Mouse (Mus musculus): ENCODE data around the gene Iqsec2. TPM values are rescaled to one million over a fixed set of nuclear protein-coding genes. Genes with fewer than 3 reads are reported as not detected.

Gene Iqsec2
- polyA plus RNA-seq, 2 experiments: 1.1 to 1.3 TPM

DNA sequence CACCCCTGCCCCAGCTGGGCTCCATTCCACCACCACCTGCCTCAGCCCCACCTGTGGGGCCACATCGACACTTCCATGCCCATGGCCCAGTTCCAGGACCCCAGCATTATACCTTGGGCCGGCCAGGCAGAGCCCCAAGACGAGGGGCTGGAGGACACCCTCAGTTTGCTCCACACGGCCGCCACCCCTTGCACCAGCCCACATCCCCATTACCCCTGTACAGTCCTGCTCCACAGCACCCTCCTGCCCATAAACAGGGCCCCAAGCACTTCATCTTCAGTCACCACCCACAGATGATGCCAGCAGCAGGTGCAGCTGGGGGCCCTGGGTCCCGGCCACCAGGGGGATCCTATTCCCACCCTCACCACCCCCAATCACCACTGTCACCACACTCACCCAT is 79.2 kb downstream of the Iqsec2 start:
- DNase-seq (ENCODE audit: low read depth in 3 of 3, low spot score in 3 of 3) (no peak), ATAC-seq (ENCODE audit: insufficient read depth) (no peak)
- no peaks in the 10 kb centered on the region for H3K36me3 ChIP-seq (replicated peaks; ENCODE audit: control insufficient read depth, insufficient read depth, low read depth)
- no peak overlapping the region for H3K9ac ChIP-seq (replicated peaks)
- H3K4me2 ChIP-seq (ENCODE audit: low read depth): no peak overlapping the region
- no peak for TF ChIP-seq CTCF (IDR thresholded peaks at IDR 0.05; ENCODE audit: low read depth)
- no peak for TF ChIP-seq EP300 (IDR thresholded peaks at IDR 0.05; ENCODE audit: low read depth)
- no peaks in the 10 kb centered on the region for H3K9me3 ChIP-seq (ENCODE audit: control insufficient read depth, low read length)
- no peaks in the 10 kb centered on the region for H3K27me3 ChIP-seq (ENCODE audit: control insufficient read depth, insufficient read depth, low read length)
- no peaks in the 10 kb centered on the region; a peak in 1 of 4 replicates for H3K4me1 ChIP-seq (replicated peaks; ENCODE audit: control insufficient read depth in 2 of 2, insufficient read depth in 2 of 2, low read length in 1 of 2)
- WGBS (ENCODE audit: insufficient replicate concordance): 66% methylated on average over 6 of the region's 6 CpGs
- H3K4me3 ChIP-seq (ENCODE audit: insufficient read depth in 1 of 2, low read depth in 2 of 2, low read length in 2 of 2): no peak overlapping the region
- no peak overlapping the region for H3K27ac ChIP-seq

DNA sequence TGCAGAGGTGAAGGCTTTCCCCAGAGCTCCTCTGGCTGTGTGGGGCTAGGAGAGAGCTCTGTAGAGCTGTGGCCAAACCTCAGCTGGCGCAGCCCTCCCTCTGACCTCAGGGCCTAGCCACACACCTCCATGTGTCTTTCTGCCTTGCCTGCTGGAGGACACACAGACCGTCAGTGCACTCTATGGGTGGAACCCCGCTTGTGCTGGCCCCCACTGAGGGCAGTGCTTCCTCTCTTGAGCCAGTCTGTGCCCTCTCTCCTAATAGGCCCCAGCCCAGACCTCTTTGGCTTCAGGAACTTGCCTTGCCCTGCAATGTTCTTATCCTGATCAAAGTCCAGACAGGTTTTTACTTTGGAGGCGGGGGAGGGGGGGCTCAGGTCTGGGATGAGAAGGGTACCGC is 80.2 kb downstream of the Iqsec2 start:
- 56% methylated on average over 5 of the region's 5 CpGs for WGBS (ENCODE audit: insufficient replicate concordance)
- Histone ChIP-seq H3K27me3 (ENCODE audit: control insufficient read depth, insufficient read depth, low read length) (no peaks in the 10 kb centered on the region), H3K36me3 (replicated peaks; ENCODE audit: control insufficient read depth, insufficient read depth, low read depth) (no peaks in the 10 kb centered on the region), H3K9me3 (ENCODE audit: control insufficient read depth, low read length) (no peaks in the 10 kb centered on the region), H3K9ac (replicated peaks) (no peak overlapping the region), H3K4me1 (replicated peaks; ENCODE audit: control insufficient read depth in 2 of 2, insufficient read depth in 2 of 2, low read length in 1 of 2) (no peaks in the 10 kb centered on the region; a peak in 1 of 4 replicates), H3K4me2 (ENCODE audit: low read depth) (no peak overlapping the region), H3K4me3 (ENCODE audit: insufficient read depth in 1 of 2, low read depth in 2 of 2, low read length in 2 of 2) (no peak overlapping the region), H3K27ac (no peak overlapping the region)
- DNase-seq (ENCODE audit: low read depth in 3 of 3, low spot score in 3 of 3) (no peak), ATAC-seq (ENCODE audit: insufficient read depth) (no peak)
- no peak for TF ChIP-seq EP300 (IDR thresholded peaks at IDR 0.05; ENCODE audit: low read depth)

DNA sequence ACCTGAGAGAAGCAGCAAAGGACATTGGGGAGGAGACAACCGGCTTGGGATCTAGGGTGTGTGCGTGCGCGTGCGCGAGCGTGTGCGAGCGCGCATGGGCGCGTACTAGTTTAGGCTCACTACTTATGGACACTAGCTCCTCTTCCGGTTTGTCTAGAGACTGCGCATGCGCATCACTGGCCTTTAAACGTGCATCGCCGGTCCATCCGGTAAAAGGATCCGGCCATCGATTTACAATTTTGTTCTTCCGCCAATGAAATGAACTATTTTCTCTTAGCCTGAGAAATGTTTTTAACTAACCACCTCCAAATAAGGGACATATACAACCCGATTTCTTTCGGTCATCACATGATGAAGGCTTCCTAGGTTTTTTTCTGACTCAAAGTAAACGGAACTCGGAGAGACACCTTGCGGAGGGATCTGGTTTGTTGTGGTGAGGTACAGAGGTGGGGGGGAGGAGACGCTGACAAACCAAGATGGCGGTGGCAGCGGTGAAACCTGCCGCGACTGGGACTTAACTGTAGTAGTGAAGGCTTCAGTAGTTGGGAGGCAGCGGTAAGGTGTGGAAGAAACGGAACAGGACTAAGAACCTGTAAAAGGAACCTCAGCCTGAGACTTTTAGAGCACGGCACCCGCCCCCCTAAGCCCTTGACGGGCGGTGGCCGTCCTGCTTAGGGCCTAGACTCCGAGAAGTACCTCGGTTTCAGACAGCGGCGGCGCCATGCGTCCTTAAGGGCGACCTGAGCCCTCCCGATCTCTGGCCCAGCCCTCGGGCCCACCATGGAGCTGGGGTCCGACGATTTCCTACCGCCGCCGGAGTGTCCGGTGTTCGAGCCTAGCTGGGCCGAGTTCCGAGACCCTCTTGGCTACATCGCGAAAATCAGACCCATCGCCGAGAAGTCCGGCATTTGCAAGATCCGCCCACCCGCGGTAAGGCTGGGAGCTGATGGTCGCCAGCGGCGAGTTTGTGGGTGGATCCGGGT is 89.0 kb downstream of the Iqsec2 start, which contains the start of gene Kdm5c:
Gene Kdm5c, plus strand, starts transcription at position 240 of the 983 bp plus-strand sequence.
- DNase-seq (ENCODE audit: low read depth in 3 of 3, low spot score in 3 of 3) (peak; percentile 95 to 100 (median 98)), ATAC-seq (ENCODE audit: insufficient read depth) (peak; percentile 97)
- H3K9me3 ChIP-seq (ENCODE audit: control insufficient read depth, low read length): no peaks in the 10 kb centered on the region
- H3K4me1 ChIP-seq (replicated peaks; ENCODE audit: control insufficient read depth in 2 of 2, insufficient read depth in 2 of 2, low read length in 1 of 2): peaks cover 10 to 15% of the 10 kb centered on the region in 2 experiments
- peak within 1 kb of the TSS; percentile 95 to 97 for H3K4me3 ChIP-seq (ENCODE audit: insufficient read depth in 1 of 2, low read depth in 2 of 2, low read length in 2 of 2)
- peak within 1 kb of the TSS; percentile 73 for H3K4me2 ChIP-seq (ENCODE audit: low read depth)
- peak within 1 kb of the TSS; percentile 67 for H3K27ac ChIP-seq
- H3K27me3 ChIP-seq (ENCODE audit: control insufficient read depth, insufficient read depth, low read length): no peaks in the 10 kb centered on the region
- H3K9ac ChIP-seq (replicated peaks): peak within 1 kb of the TSS; percentile 93
- H3K36me3 ChIP-seq (replicated peaks; ENCODE audit: control insufficient read depth, insufficient read depth, low read depth): peaks cover 6% of the 10 kb centered on the region
- under 1% methylated on average over 68 of the region's 69 CpGs for WGBS (ENCODE audit: insufficient replicate concordance)
- TF ChIP-seq CTCF (IDR thresholded peaks at IDR 0.05; ENCODE audit: low read depth): no peak
- TF ChIP-seq EP300 (IDR thresholded peaks at IDR 0.05; ENCODE audit: low read depth): no peak

- TF ChIP-seq EP300 (IDR thresholded peaks at IDR 0.05; ENCODE audit: low read depth) (no peak), CTCF (IDR thresholded peaks at IDR 0.05; ENCODE audit: low read depth) (no peak; the same call in 1 of the 2 replicates)
- H3K36me3 ChIP-seq (replicated peaks; ENCODE audit: control insufficient read depth, insufficient read depth, low read depth): peaks cover 14% of the 10 kb centered on the region
- H3K4me3 ChIP-seq (ENCODE audit: insufficient read depth in 1 of 2, low read depth in 2 of 2, low read length in 2 of 2): peak overlapping the region; percentile 95 to 97
- no peak for ATAC-seq (ENCODE audit: insufficient read depth)
- peaks cover 10 to 15% of the 10 kb centered on the region in 2 experiments for H3K4me1 ChIP-seq (replicated peaks; ENCODE audit: control insufficient read depth in 2 of 2, insufficient read depth in 2 of 2, low read length in 1 of 2)
- H3K27ac ChIP-seq: peak overlapping the region; percentile 18; the same call in 1 of the 2 replicates
- H3K4me2 ChIP-seq (ENCODE audit: low read depth): peak overlapping the region; percentile 73
- DNase-seq (ENCODE audit: low read depth in 3 of 3, low spot score in 3 of 3): peak in 1 of 3 experiments; percentile 18
- peak overlapping the region; percentile 93 for H3K9ac ChIP-seq (replicated peaks)
- WGBS (ENCODE audit: insufficient replicate concordance): 7% methylated on average over 3 of the region's 3 CpGs
- H3K9me3 ChIP-seq (ENCODE audit: control insufficient read depth, low read length): no peaks in the 10 kb centered on the region
- no peaks in the 10 kb centered on the region for H3K27me3 ChIP-seq (ENCODE audit: control insufficient read depth, insufficient read depth, low read length)
Observed at GRCm38 (mm10) chrX:152234125-152234524, 90.1 kb downstream of the Iqsec2 start.

- Histone ChIP-seq H3K27me3 (ENCODE audit: control insufficient read depth, insufficient read depth, low read length) (no peaks in the 10 kb centered on the region), H3K4me2 (ENCODE audit: low read depth) (peak overlapping the region; percentile 73; the same call in 1 of the 2 replicates), H3K9me3 (ENCODE audit: control insufficient read depth, low read length) (no peaks in the 10 kb centered on the region), H3K9ac (replicated peaks) (no peak overlapping the region), H3K36me3 (replicated peaks; ENCODE audit: control insufficient read depth, insufficient read depth, low read depth) (peaks cover 27% of the 10 kb centered on the region), H3K4me3 (ENCODE audit: insufficient read depth in 1 of 2, low read depth in 2 of 2, low read length in 2 of 2) (peak overlapping the region in 1 of 2 experiments; percentile 95; a peak in 1 of 4 replicates), H3K27ac (no peak overlapping the region), H3K4me1 (replicated peaks; ENCODE audit: control insufficient read depth in 2 of 2, insufficient read depth in 2 of 2, low read length in 1 of 2) (peaks cover 10 to 15% of the 10 kb centered on the region in 2 experiments)
- TF ChIP-seq EP300 (IDR thresholded peaks at IDR 0.05; ENCODE audit: low read depth): no peak
- TF ChIP-seq CTCF (IDR thresholded peaks at IDR 0.05; ENCODE audit: low read depth): no peak
- 59% methylated on average over 2 of the region's 2 CpGs for WGBS (ENCODE audit: insufficient replicate concordance)
- DNase-seq (ENCODE audit: low read depth in 3 of 3, low spot score in 3 of 3): no peak
- no peak for ATAC-seq (ENCODE audit: insufficient read depth)
Observed at GRCm38 (mm10) chrX:152235758-152236157, 91.7 kb downstream of the Iqsec2 start.
